Mouse (Mus musculus): ENCODE data around the gene Hist3h2a. TPM values are rescaled to one million over a fixed set of nuclear protein-coding genes. Genes with fewer than 3 reads are reported as not detected.

Gene Hist3h2a
- total and polyA plus RNA-seq, 2 experiments from 2014 or later, result 58.7 to 181 TPM

DNA sequence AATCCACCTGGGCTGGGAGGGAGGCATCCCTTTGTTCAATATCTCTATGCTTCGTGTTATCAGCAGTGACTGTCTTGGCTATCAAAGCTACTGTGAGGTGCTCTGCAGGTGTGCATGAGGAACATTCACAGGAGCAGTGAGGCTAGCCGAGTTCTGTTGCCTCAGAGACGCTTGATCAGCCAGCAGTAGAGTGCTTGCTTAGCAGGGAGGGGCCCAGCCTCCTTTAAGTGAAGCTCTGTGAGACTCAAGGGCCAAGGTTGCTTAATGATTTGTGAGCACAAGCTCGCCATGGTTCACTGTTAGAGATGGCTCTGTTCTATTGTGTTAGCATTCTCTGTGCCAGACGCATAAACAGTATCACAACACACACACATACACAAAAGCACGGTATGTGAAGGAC is 15.2 kb downstream of the Hist3h2a start:
- no peak overlapping the region for H3K4me2 ChIP-seq (ENCODE audit: low read depth)
- no peaks in the 10 kb centered on the region for H3K9me3 ChIP-seq (ENCODE audit: low read length)
- WGBS, result 79% methylated on average over 6 of the region's 6 CpGs
- ATAC-seq (no peak), DNase-seq (no peak)
- H3K27me3 ChIP-seq (ENCODE audit: insufficient read depth, low read length), result no peaks in the 10 kb centered on the region
- peaks cover 10% of the 10 kb centered on the region; the same call in 1 of the 2 replicates for H3K36me3 ChIP-seq (ENCODE audit: insufficient read depth)
- H3K27ac ChIP-seq (ENCODE audit: low read depth, low read length), result no peak overlapping the region
- H3K4me3 ChIP-seq (ENCODE audit: low read depth, low read length), result no peak overlapping the region
- H3K4me1 ChIP-seq (ENCODE audit: insufficient read depth), result no peaks in the 10 kb centered on the region
- no peak overlapping the region for H3K9ac ChIP-seq
- TF ChIP-seq CTCF (IDR thresholded peaks at IDR 0.05; ENCODE audit: low read depth), result no peak

DNA sequence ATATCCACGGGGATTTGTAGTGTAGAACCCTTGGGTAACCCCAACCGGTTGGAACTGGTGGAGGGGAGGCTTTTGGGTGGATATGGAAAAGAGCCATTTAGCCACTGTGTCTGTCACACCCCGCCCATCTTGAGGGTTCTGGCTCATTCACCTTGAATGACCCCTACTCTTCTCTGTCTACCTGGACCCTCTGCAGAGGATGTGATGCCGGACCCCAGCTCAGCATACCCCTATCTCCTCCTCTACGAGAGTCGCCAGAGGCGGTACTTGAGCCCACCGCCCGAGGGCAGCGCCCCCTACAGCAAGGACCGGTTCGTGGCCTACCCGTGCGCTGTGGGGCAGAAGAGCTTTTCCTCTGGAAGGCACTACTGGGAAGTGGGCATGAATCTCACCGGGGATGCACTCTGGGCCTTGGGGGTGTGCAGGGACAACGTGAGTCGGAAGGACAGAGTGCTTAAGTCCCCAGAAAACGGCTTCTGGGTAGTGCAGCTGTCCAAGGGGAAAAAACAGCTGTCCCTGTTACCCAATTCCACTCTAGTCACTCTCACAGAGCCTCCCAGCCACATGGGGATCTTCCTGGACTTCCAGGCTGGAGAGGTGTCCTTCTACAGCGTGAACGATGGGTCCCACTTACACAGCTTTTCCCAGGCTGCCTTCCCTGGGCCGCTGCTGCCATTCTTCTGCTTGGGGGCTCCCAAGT is 16.5 kb downstream of the Hist3h2a start:
- no peaks in the 10 kb centered on the region for H3K4me1 ChIP-seq (ENCODE audit: insufficient read depth)
- 92% methylated on average over 21 of the region's 21 CpGs for WGBS
- no peak overlapping the region for H3K4me3 ChIP-seq (ENCODE audit: low read depth, low read length)
- no peaks in the 10 kb centered on the region for H3K27me3 ChIP-seq (ENCODE audit: insufficient read depth, low read length)
- no peak overlapping the region for H3K9ac ChIP-seq
- no peak for DNase-seq
- TF ChIP-seq CTCF (IDR thresholded peaks at IDR 0.05; ENCODE audit: low read depth), result peak; percentile 11; the same call in 1 of the 2 replicates
- H3K27ac ChIP-seq (ENCODE audit: low read depth, low read length), result no peak overlapping the region
- no peak for ATAC-seq
- peaks cover 10% of the 10 kb centered on the region; the same call in 1 of the 2 replicates for H3K36me3 ChIP-seq (ENCODE audit: insufficient read depth)
- H3K9me3 ChIP-seq (ENCODE audit: low read length), result no peaks in the 10 kb centered on the region
- no peak overlapping the region for H3K4me2 ChIP-seq (ENCODE audit: low read depth)

DNA sequence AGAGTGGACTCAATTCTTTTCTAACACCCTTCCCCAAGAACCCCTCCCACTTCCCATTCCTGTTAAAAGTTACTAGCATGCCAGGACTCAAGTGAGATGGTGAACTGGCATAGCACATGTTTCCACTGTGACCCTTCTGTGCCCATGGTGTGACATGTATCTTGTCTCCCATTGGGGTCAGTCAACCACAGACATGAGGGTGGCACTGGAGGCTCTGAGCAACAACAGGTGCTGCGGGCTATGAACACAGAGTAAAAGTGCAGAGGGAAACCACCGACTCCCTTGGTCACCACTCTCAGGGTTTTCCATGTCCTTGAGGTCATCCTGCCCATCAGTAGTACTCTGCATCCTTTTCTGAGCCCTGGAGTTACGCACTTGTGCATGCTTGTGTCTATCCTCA is 17.3 kb downstream of the Hist3h2a start:
- no peak overlapping the region for H3K9ac ChIP-seq
- DNase-seq (no peak), ATAC-seq (no peak)
- no peak overlapping the region for H3K4me3 ChIP-seq (ENCODE audit: low read depth, low read length)
- H3K27ac ChIP-seq (ENCODE audit: low read depth, low read length), result no peak overlapping the region
- WGBS, result 90% methylated on average over 3 of the region's 3 CpGs
- peaks cover 10% of the 10 kb centered on the region; the same call in 1 of the 2 replicates for H3K36me3 ChIP-seq (ENCODE audit: insufficient read depth)
- no peaks in the 10 kb centered on the region for H3K27me3 ChIP-seq (ENCODE audit: insufficient read depth, low read length)
- H3K4me2 ChIP-seq (ENCODE audit: low read depth), result no peak overlapping the region
- no peaks in the 10 kb centered on the region for H3K4me1 ChIP-seq (ENCODE audit: insufficient read depth)
- no peaks in the 10 kb centered on the region for H3K9me3 ChIP-seq (ENCODE audit: low read length)
- TF ChIP-seq CTCF (IDR thresholded peaks at IDR 0.05; ENCODE audit: low read depth), result no peak

DNA sequence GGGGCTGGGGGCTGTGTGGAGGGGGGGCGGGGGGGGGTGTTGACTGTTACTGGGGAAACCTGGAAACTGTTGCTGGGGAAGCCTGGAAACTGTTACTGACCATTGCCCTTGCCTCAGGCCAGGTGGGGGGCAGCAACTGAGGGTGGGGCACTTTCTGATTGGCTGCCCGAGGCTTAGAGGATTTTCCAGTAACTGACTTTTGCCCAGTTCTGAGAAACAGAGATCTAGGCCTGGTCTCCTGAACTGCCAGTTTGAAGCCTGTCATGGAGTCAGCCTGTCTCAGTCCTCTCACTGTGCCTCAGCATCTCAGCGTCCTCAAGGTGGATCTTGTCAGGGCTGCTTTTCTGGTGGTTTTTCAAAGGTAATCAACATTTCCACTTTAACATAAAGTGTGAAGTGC is 19.9 kb downstream of the Hist3h2a start:
- DNase-seq (no peak), ATAC-seq (no peak)
- Histone ChIP-seq H3K9ac (no peak overlapping the region), H3K4me1 (ENCODE audit: insufficient read depth) (peaks cover 8% of the 10 kb centered on the region), H3K4me2 (ENCODE audit: low read depth) (no peak overlapping the region), H3K36me3 (ENCODE audit: insufficient read depth) (peaks cover 10% of the 10 kb centered on the region; the same call in 1 of the 2 replicates), H3K27ac (ENCODE audit: low read depth, low read length) (no peak overlapping the region), H3K27me3 (ENCODE audit: insufficient read depth, low read length) (no peaks in the 10 kb centered on the region), H3K9me3 (ENCODE audit: low read length) (no peaks in the 10 kb centered on the region), H3K4me3 (ENCODE audit: low read depth, low read length) (no peak overlapping the region)
- 91% methylated on average over 3 of the region's 3 CpGs for WGBS
- TF ChIP-seq CTCF (IDR thresholded peaks at IDR 0.05; ENCODE audit: low read depth), result no peak

DNA sequence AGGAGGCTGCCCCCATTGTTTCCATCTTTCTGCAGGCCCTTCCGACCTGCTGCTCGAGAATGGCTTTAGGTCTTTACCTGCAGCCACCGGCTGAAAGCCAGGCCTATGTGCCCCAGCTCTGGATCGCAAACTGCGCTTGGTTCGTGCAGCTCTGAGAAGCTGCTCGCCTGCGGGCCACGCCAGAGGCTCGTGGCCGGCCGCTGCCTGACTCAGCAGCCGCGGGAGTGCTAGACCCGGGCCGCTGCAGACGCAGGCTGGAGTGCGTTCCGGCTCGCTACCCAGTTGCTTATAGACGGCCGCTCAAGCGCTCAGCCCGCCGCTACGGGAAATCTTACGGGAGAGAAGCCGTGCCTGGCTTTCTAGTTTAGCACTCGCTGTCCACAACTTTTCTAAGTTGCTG is 22.7 kb downstream of the Hist3h2a start:
- Histone ChIP-seq H3K27me3 (ENCODE audit: insufficient read depth, low read length) (no peaks in the 10 kb centered on the region), H3K9ac (peak overlapping the region; percentile 85), H3K4me2 (ENCODE audit: low read depth) (peak overlapping the region; percentile 99), H3K27ac (ENCODE audit: low read depth, low read length) (peak overlapping the region; percentile 47; the same call in 1 of the 2 replicates), H3K4me1 (ENCODE audit: insufficient read depth) (peaks cover 19% of the 10 kb centered on the region), H3K36me3 (ENCODE audit: insufficient read depth) (no peaks in the 10 kb centered on the region), H3K4me3 (ENCODE audit: low read depth, low read length) (peak overlapping the region; percentile 59), H3K9me3 (ENCODE audit: low read length) (no peaks in the 10 kb centered on the region)
- no peak for DNase-seq
- ATAC-seq, result no peak
- TF ChIP-seq CTCF (IDR thresholded peaks at IDR 0.05; ENCODE audit: low read depth), result no peak
- WGBS, result 3% methylated on average over 29 of the region's 29 CpGs

DNA sequence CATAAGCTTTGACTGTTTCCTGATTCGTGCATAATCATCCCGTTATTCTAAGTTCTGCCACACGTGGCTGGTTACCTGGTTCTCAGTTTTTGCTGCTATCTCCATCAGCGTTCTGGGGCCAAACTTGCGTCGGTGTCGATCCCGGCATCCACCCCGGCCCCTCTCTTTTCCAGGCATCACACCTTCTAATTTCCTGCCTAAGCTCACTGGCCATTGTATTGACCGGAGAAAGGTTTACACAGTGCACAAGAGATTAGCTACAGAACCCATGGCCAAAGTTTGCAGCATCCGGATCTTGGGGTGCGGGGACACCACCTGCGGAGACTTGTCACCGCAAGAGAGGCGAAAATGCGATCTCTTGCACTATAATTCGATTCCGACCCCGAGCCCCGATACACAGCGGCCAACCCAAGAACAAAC is 23.1 kb downstream of the Hist3h2a start:
- peak; percentile 24; the same call in 1 of the 2 replicates for ATAC-seq

DNA sequence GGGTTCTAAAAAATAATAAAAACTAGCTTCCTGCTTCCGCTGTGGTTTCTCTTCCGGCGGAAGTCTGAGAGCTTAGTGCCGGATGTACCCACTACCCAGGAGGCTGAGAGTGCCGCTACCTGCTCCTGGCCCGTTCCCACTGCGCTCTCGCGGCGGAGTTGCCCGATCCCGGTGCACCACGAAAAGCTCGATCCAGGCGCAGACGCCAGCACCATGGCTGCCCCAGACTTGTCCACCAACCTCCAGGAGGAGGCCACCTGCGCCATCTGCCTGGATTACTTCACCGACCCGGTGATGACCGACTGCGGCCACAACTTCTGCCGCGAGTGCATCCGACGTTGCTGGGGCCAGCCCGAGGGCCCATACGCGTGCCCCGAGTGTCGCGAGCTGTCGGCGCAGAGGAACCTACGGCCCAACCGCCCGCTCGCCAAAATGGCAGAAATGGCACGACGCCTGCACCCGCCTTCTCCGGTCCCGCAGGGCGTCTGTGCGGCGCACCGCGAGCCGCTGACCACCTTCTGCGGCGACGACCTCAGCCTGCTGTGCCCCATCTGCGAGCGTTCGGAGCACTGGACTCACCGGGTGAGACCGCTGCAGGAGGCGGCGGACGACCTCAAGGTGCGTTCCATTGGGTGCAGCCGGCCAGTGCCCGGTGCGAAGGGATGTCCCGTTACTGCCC is 23.7 kb downstream of the Hist3h2a start, which contains the start of gene Trim11:
TSS of gene Trim11 (plus strand) at position 67 of the 679 bp plus-strand sequence.
- under 1% methylated on average over 64 of the region's 64 CpGs for WGBS

More for the DNA sequence above, 23.1 kb downstream of the Hist3h2a start:
- Histone ChIP-seq H3K4me1 (ENCODE audit: insufficient read depth) (peaks cover 19% of the 10 kb centered on the region), H3K27me3 (ENCODE audit: insufficient read depth, low read length) (no peaks in the 10 kb centered on the region), H3K9me3 (ENCODE audit: low read length) (no peaks in the 10 kb centered on the region), H3K9ac (peak overlapping the region; percentile 85), H3K4me3 (ENCODE audit: low read depth, low read length) (peak overlapping the region; percentile 59), H3K4me2 (ENCODE audit: low read depth) (peak overlapping the region; percentile 99), H3K36me3 (ENCODE audit: insufficient read depth) (peaks cover 2% of the 10 kb centered on the region; the same call in 1 of the 2 replicates), H3K27ac (ENCODE audit: low read depth, low read length) (peak overlapping the region; percentile 47)
- DNase-seq, result no peak
- no peak for TF ChIP-seq CTCF (IDR thresholded peaks at IDR 0.05; ENCODE audit: low read depth)
- WGBS, result 1% methylated on average over 21 of the region's 21 CpGs

More for the DNA sequence above, 23.7 kb downstream of the Hist3h2a start, which contains the start of gene Trim11:
- Histone ChIP-seq H3K27ac (ENCODE audit: low read depth, low read length) (peak within 1 kb of the TSS; percentile 47), H3K9me3 (ENCODE audit: low read length) (no peaks in the 10 kb centered on the region), H3K27me3 (ENCODE audit: insufficient read depth, low read length) (no peaks in the 10 kb centered on the region), H3K4me2 (ENCODE audit: low read depth) (peak within 1 kb of the TSS; percentile 99), H3K9ac (peak within 1 kb of the TSS; percentile 85), H3K36me3 (ENCODE audit: insufficient read depth) (peaks cover 7% of the 10 kb centered on the region; the same call in 1 of the 2 replicates), H3K4me3 (ENCODE audit: low read depth, low read length) (peak within 1 kb of the TSS; percentile 59), H3K4me1 (ENCODE audit: insufficient read depth) (peaks cover 19% of the 10 kb centered on the region)
- ATAC-seq (peak; percentile 91), DNase-seq (peak; percentile 79)
- 0 out of 2 replicates have a peak, but pooled peaks have one; percentile 1 for TF ChIP-seq CTCF (IDR thresholded peaks at IDR 0.05; ENCODE audit: low read depth)
